Mouse (Mus musculus) olfactory bulb, adult 2 months (tissue): ENCODE measurements around the gene Cdon. TPM values are rescaled to one million over a fixed set of nuclear protein-coding genes. Genes with fewer than 3 reads are reported as not detected.

Experiments used
- H3K27ac ChIP-seq: fragments of 200-500 bp; 2 replicates; pipeline ENCODE4 v1.5.1; 2012; ENCODE audit warnings: low read depth, low read length; ENCODE audit not compliant: insufficient read depth
- H3K4me1 ChIP-seq: fragments of 200-500 bp; 2 replicates; pipeline ENCODE4 v1.6.1; 2012; ENCODE audit warnings: low read length; ENCODE audit not compliant: control insufficient read depth, insufficient read depth
- H3K4me3 ChIP-seq: fragments of 200-500 bp; 2 replicates; pipeline ENCODE4 v1.5.1; 2012; ENCODE audit warnings: mild to moderate bottlenecking, low read depth, low read length, moderate library complexity; ENCODE audit not compliant: insufficient read depth
- CTCF ChIP-seq: fragments of 200-500 bp; IDR thresholded peaks from 2 replicates; pipeline ENCODE4 v1.5.1; 2012; ENCODE audit warnings: low read depth, mild to moderate bottlenecking, low read length, moderate library complexity; ENCODE audit not compliant: insufficient read depth
- POLR2A ChIP-seq: fragments of 200-500 bp; IDR thresholded peaks from 2 replicates; pipeline ENCODE4 v1.6.1; 2012; ENCODE audit warnings: mild to moderate bottlenecking, low read depth, low read length, moderate library complexity; ENCODE audit not compliant: insufficient read depth
- WGBS: fragments of 180-500 bp; shearing (Covaris S2); methylation state at CpG from one replicate; pipeline ENCODE4 v1.1.7; 2018; 5-methylcytosine and 5-hydroxymethylcytosine counted together
- polyA plus RNA-seq: library from polyadenylated mRNA; stranded (reverse); fragments of >200 nt; gene quantifications from 2 replicates; pipeline ENCODE4 v1.2.4, GENCODE M21; 2012; ENCODE audit warnings: low replicate concordance; ENCODE audit not compliant: missing spikeins, insufficient read depth, insufficient read length

The Cdon gene
- polyA plus RNA-seq, 1 experiment = not detected

GRCm38 (mm10) chr9:35405038-35405905 is 15.7 kb upstream of the Cdon start:
- Histone ChIP-seq H3K4me3 (no peak overlapping the region), H3K27ac (no peak overlapping the region), H3K4me1 (no peaks in the 10 kb centered on the region)
- 63% methylated on average over 13 of the region's 13 CpGs for WGBS
- no peak for TF ChIP-seq POLR2A
- TF ChIP-seq CTCF = no peak

GRCm38 (mm10) chr9:35411225-35411965 is 9.5 kb upstream of the Cdon start:
- H3K27ac ChIP-seq = no peak overlapping the region
- H3K4me1 ChIP-seq = no peaks in the 10 kb centered on the region
- no peak for TF ChIP-seq CTCF
- TF ChIP-seq POLR2A = no peak
- 64% methylated on average over 11 of the region's 11 CpGs for WGBS
- no peak overlapping the region for H3K4me3 ChIP-seq

GRCm38 (mm10) chr9:35411975-35412374 is 9.0 kb upstream of the Cdon start:
- TF ChIP-seq POLR2A (no peak), CTCF (no peak)
- Histone ChIP-seq H3K27ac (no peak overlapping the region), H3K4me1 (no peaks in the 10 kb centered on the region), H3K4me3 (no peak overlapping the region)
- WGBS = 59% methylated on average over 7 of the region's 7 CpGs

- H3K27ac ChIP-seq = peak overlapping the region; percentile 76
- H3K4me1 ChIP-seq = 0 out of 2 replicates have a peak, but pooled peaks cover 2% of the 10 kb centered on the region
- under 1% methylated on average over 35 of the region's 35 CpGs for WGBS
- TF ChIP-seq CTCF = no peak
- TF ChIP-seq POLR2A = no peak; the same call in 1 of the 2 replicates
- peak overlapping the region; percentile 93 for H3K4me3 ChIP-seq
Observed at GRCm38 (mm10) chr9:35421730-35422235, 855 bp downstream of the Cdon start.

GRCm38 (mm10) chr9:35422405-35422941 is 1.5 kb downstream of the Cdon start:
- TF ChIP-seq CTCF (no peak), POLR2A (no peak)
- Histone ChIP-seq H3K4me1 (0 out of 2 replicates have a peak, but pooled peaks cover 2% of the 10 kb centered on the region), H3K27ac (no peak overlapping the region), H3K4me3 (peak overlapping the region; percentile 20)
- 6% methylated on average over 4 of the region's 4 CpGs for WGBS

GRCm38 (mm10) chr9:35423265-35423664 is 2.3 kb downstream of the Cdon start:
- WGBS = 51% methylated on average over 4 of the region's 4 CpGs
- no peak for TF ChIP-seq CTCF
- TF ChIP-seq POLR2A = no peak
- Histone ChIP-seq H3K27ac (no peak overlapping the region), H3K4me1 (0 out of 2 replicates have a peak, but pooled peaks cover 2% of the 10 kb centered on the region), H3K4me3 (no peak overlapping the region)

- Histone ChIP-seq H3K27ac (no peak overlapping the region), H3K4me3 (peak overlapping the region; percentile 10; the same call in 1 of the 2 replicates), H3K4me1 (0 out of 2 replicates have a peak, but pooled peaks cover 2% of the 10 kb centered on the region)
- WGBS = 20% methylated on average over 8 of the region's 8 CpGs
- TF ChIP-seq CTCF (no peak), POLR2A (no peak)
Observed at GRCm38 (mm10) chr9:35424671-35425070, 3.7 kb downstream of the Cdon start.

- peaks cover 6% of the 10 kb centered on the region; the same call in 1 of the 2 replicates for H3K4me1 ChIP-seq
- H3K4me3 ChIP-seq = no peak overlapping the region
- 59% methylated on average over 8 of the region's 8 CpGs for WGBS
- H3K27ac ChIP-seq = no peak overlapping the region
- TF ChIP-seq POLR2A = no peak
- TF ChIP-seq CTCF = no peak
Observed at GRCm38 (mm10) chr9:35430476-35430875, 9.5 kb downstream of the Cdon start.
